Mouse (Mus musculus): Measurements from ENCODE around the gene Knl1. TPM values are rescaled to one million over a fixed set of nuclear protein-coding genes. Genes with fewer than 3 reads are reported as not detected.

Gene Knl1
- polyA plus RNA-seq, 1 experiment from 2014 or later, result 58.1 TPM

DNA sequence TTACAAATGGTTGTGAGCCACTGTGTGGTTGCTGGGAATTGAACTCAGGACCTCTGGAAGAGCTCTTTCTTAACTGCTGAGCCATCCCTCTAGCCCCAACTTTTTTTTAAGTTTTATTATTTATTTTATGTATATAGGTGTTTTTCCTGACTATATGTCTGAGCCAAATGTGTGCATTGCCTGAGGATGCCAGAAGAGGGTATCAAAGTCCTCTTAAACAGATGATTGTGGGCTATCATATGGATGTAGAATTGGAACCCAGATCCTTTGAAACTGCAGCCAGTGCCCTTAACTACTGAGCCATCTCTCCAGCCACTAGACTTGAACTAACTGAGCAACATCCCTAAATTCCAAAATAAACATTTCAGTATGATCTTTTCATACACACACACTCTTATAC is 54.6 kb downstream of the Knl1 start:
- Histone ChIP-seq H3K4me1 (ENCODE audit: insufficient read depth) (no peaks in the 10 kb centered on the region), H3K27me3 (ENCODE audit: insufficient read depth, low read length) (no peaks in the 10 kb centered on the region), H3K9ac (no peak overlapping the region), H3K27ac (ENCODE audit: low read depth) (no peak overlapping the region), H3K9me3 (ENCODE audit: low read depth, low read length) (no peaks in the 10 kb centered on the region), H3K4me3 (ENCODE audit: low read depth, low read length) (no peak overlapping the region), H3K4me2 (no peak overlapping the region), H3K36me3 (ENCODE audit: insufficient read depth) (peaks cover 59% of the 10 kb centered on the region)
- DNase-seq, result no peak
- no peak for TF ChIP-seq CTCF (IDR thresholded peaks at IDR 0.05; ENCODE audit: low read depth)
- no peak for ATAC-seq (ENCODE audit: insufficient read depth)

DNA sequence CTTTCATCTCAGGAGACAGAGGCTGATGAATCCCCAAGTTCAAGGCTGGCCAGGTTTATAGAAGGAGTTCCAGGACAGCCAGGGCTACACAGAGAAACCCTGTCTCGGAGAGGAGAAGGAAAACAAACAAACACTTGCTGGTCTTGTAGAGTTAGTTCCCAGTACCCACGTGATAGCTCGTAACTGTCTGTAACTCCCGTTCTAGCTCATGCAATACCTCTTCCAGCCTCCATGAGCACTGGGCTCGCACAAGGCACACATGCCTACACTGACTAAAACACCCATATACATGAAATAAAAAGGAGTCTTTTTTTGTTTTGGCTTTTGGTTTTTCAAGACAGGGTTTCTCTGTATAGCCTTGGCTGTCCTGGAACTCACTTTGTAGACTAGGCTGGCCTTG is 59.7 kb downstream of the Knl1 start:
- DNase-seq (no peak), ATAC-seq (ENCODE audit: insufficient read depth) (no peak)
- Histone ChIP-seq H3K27ac (ENCODE audit: low read depth) (no peak overlapping the region), H3K36me3 (ENCODE audit: insufficient read depth) (peaks cover 41% of the 10 kb centered on the region), H3K9ac (no peak overlapping the region), H3K9me3 (ENCODE audit: low read depth, low read length) (no peaks in the 10 kb centered on the region), H3K4me2 (no peak overlapping the region), H3K4me1 (ENCODE audit: insufficient read depth) (no peaks in the 10 kb centered on the region), H3K4me3 (ENCODE audit: low read depth, low read length) (no peak overlapping the region), H3K27me3 (ENCODE audit: insufficient read depth, low read length) (no peaks in the 10 kb centered on the region)
- 62% methylated on average over 5 of the region's 5 CpGs for WGBS
- TF ChIP-seq CTCF (IDR thresholded peaks at IDR 0.05; ENCODE audit: low read depth), result no peak

DNA sequence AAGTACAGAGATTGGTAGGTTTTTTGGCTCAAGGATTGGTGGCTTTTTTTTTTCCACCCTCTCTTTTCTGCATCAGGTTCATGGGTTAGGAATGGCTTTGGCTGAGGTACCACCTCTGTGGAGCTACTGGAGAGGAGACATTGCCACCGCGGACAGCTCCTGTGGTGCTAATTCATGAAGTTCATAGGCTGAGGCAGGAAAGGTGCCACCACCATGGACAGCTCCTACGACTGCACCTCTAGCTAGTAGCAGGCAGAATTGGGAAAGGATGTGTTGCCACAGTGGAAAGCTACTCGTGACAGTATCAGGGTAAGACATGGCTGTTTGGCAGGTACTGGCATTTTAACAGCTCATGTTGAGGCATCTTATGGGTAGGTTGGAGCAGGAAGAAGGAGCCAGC is 61.6 kb downstream of the Knl1 start:
- Histone ChIP-seq H3K4me1 (ENCODE audit: insufficient read depth) (peaks cover 3% of the 10 kb centered on the region), H3K36me3 (ENCODE audit: insufficient read depth) (peaks cover 21% of the 10 kb centered on the region), H3K27me3 (ENCODE audit: insufficient read depth, low read length) (no peaks in the 10 kb centered on the region), H3K27ac (ENCODE audit: low read depth) (no peak overlapping the region), H3K9ac (no peak overlapping the region), H3K4me2 (no peak overlapping the region), H3K9me3 (ENCODE audit: low read depth, low read length) (no peaks in the 10 kb centered on the region), H3K4me3 (ENCODE audit: low read depth, low read length) (no peak overlapping the region)
- ATAC-seq (ENCODE audit: insufficient read depth) (no peak), DNase-seq (peak; percentile 69)
- WGBS, result 39% methylated on average over 4 of the region's 4 CpGs
- no peak for TF ChIP-seq CTCF (IDR thresholded peaks at IDR 0.05; ENCODE audit: low read depth)

DNA sequence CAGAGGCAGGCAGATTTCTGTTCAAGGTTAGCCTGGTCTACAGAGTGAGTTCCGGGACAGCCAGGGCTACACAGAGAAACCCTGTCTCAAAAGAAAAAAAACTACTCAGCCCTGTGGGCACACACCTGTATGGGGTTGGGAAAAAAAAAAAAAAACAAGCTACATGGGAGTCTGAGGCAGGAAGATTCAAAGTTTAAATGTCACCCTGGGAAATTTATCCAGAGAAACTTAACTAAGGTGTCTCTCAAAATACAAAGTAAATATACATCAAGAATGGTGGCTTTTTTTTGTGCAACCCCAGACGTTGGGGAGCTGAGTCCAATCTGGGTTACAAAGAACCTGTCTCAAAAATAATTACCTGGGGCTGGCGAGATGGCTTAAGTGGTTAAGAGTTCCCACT is 64.1 kb downstream of the Knl1 start:
- ATAC-seq (ENCODE audit: insufficient read depth) (no peak), DNase-seq (no peak)
- TF ChIP-seq CTCF (IDR thresholded peaks at IDR 0.05; ENCODE audit: low read depth), result no peak
- Histone ChIP-seq H3K4me3 (ENCODE audit: low read depth, low read length) (no peak overlapping the region), H3K27ac (ENCODE audit: low read depth) (no peak overlapping the region), H3K27me3 (ENCODE audit: insufficient read depth, low read length) (no peaks in the 10 kb centered on the region), H3K9me3 (ENCODE audit: low read depth, low read length) (no peaks in the 10 kb centered on the region), H3K4me1 (ENCODE audit: insufficient read depth) (peaks cover 5% of the 10 kb centered on the region), H3K9ac (no peak overlapping the region), H3K36me3 (ENCODE audit: insufficient read depth) (peaks cover 15% of the 10 kb centered on the region; the same call in 1 of the 2 replicates), H3K4me2 (no peak overlapping the region)
- WGBS, result 83% methylated on average over 3 of the region's 3 CpGs

DNA sequence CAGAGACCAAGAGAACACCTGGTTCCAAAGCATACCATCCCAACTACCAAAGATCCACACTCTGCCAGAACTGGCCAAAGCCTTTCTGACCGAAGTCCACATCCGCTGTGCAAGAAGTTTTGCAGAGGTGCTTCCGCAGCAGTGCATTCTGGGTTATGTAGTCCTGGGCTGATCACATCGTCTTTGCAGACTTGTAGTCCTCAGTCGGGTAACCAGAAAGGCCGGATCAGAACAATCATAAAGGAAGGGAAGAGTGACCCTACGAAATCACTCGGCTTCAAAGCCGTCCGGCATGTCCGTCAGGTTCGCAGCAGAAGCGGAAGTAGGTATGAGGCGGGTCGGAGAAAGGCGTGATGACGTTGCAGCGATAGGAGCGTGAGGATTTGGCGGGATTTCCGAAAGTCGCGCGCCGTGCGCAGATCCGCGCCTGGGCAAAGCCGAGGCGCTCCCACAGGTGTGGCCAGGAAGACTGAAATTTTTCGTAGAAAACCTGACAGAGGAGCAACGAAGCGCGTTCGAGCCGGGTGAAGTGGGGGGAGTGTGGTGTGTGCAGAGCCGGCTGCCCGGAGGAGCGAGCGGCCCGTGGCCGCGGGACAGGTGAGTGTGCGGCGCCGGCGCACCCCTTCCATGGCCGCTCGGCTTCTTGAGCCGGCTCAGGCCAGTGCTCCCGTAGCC is 65.7 kb downstream of the Knl1 start, which contains the start of gene Rad51:
Gene Rad51, plus strand, starts transcription at position 356 of the 675 bp plus-strand sequence.
- TF ChIP-seq CTCF (IDR thresholded peaks at IDR 0.05; ENCODE audit: low read depth), result no peak
- Histone ChIP-seq H3K4me2 (peak within 1 kb of the TSS; percentile 73), H3K4me1 (ENCODE audit: insufficient read depth) (peaks cover 5% of the 10 kb centered on the region), H3K36me3 (ENCODE audit: insufficient read depth) (peaks cover 19% of the 10 kb centered on the region), H3K4me3 (ENCODE audit: low read depth, low read length) (peak within 1 kb of the TSS; percentile 58), H3K9me3 (ENCODE audit: low read depth, low read length) (no peaks in the 10 kb centered on the region), H3K27me3 (ENCODE audit: insufficient read depth, low read length) (no peaks in the 10 kb centered on the region), H3K27ac (ENCODE audit: low read depth) (peak within 1 kb of the TSS; percentile 89), H3K9ac (peak within 1 kb of the TSS; percentile 59)
- ATAC-seq (ENCODE audit: insufficient read depth) (peak; percentile 92), DNase-seq (peak; percentile 95)
- under 1% methylated on average over 51 of the region's 51 CpGs for WGBS

DNA sequence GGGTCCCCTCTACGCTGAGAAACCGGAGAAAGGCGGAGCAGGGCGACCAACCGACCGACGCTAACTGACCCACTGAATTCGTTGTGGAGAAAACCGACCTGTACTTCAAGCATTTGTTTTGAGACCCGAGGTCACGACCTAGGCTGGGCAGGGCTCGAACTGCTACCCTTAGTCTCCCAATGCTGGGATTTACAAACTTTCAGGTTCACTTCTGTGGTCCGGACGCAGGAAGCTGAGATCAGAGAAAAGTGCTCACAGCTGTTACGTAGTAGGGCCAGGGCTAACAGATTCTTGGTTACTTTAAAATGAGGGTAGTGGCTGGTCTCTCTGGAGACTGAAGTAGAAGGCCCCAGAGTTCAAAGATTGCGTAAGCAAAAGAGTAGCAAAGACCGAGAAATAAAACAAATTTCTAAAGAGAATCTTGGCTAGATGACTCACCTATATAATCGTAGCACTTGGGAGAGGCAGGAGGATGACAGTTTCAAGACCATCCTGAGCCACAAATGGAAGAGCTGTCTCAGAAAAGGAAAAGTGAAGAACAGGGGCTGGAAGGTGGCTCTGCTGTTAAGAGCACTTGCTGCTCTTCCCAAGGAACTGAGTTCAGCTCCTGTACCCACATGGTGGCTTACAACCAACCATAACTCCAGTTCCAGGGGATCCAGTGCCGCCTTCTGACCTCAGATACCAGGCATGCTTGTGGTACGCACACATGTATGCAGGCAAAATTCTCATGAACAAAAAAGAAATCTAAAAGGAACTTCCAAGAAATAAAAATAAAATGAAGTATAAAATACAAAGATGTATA is 66.4 kb downstream of the Knl1 start:
- H3K4me3 ChIP-seq (ENCODE audit: low read depth, low read length), result peak overlapping the region; percentile 58
- H3K4me1 ChIP-seq (ENCODE audit: insufficient read depth), result peaks cover 5% of the 10 kb centered on the region
- WGBS, result 8% methylated on average over 20 of the region's 20 CpGs
- H3K4me2 ChIP-seq, result peak overlapping the region; percentile 73
- TF ChIP-seq CTCF (IDR thresholded peaks at IDR 0.05; ENCODE audit: low read depth), result no peak
- peak; percentile 18 for DNase-seq
- H3K27me3 ChIP-seq (ENCODE audit: insufficient read depth, low read length), result no peaks in the 10 kb centered on the region
- peaks cover 24% of the 10 kb centered on the region for H3K36me3 ChIP-seq (ENCODE audit: insufficient read depth)
- H3K9ac ChIP-seq, result peak overlapping the region; percentile 59
- ATAC-seq (ENCODE audit: insufficient read depth), result no peak
- peak overlapping the region; percentile 89 for H3K27ac ChIP-seq (ENCODE audit: low read depth)
- no peaks in the 10 kb centered on the region for H3K9me3 ChIP-seq (ENCODE audit: low read depth, low read length)

DNA sequence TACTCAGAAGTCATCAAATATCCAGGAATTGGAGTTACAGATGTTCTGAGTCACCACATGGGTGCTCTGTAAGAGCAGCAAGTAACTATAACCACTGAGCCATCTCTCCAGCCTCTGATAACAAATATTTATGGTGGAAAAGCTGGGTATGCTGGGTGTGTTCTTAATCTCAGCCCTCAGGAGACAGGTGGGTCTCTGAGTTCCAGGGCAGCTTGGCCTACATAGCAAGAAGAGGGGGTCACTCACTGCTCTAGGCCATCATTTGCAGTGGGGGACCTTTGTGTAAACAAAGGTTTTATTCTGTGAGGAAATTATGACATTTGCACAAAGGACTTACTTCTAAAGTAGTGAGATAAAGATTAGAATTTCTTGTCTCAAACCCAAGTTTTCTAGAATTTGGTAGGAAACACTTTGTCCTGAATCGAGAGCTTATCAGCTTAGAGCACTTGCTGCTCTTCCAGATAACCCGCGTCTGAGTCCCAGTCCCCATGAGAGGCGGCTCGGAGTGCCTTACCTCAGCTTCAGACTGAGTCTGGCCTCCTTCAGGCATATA is 89.5 kb downstream of the Knl1 start:
- no peak for TF ChIP-seq CTCF (IDR thresholded peaks at IDR 0.05; ENCODE audit: low read depth)
- Histone ChIP-seq H3K9me3 (ENCODE audit: low read depth, low read length) (no peaks in the 10 kb centered on the region), H3K4me2 (no peak overlapping the region), H3K9ac (no peak overlapping the region), H3K4me1 (ENCODE audit: insufficient read depth) (no peaks in the 10 kb centered on the region), H3K27me3 (ENCODE audit: insufficient read depth, low read length) (no peaks in the 10 kb centered on the region), H3K4me3 (ENCODE audit: low read depth, low read length) (no peak overlapping the region), H3K27ac (ENCODE audit: low read depth) (no peak overlapping the region), H3K36me3 (ENCODE audit: insufficient read depth) (peaks cover 90% of the 10 kb centered on the region)
- WGBS, result 70% methylated on average over 5 of the region's 5 CpGs
- ATAC-seq (ENCODE audit: insufficient read depth), result no peak
- no peak for DNase-seq
